Mouse (Mus musculus) kidney, adult 9 months (tissue): ENCODE measurements around the gene Oat.

ENCODE experiments used
- DNase-seq: peaks from one replicate; pipeline ENCODE4 v3.0.0; 2022

Oat gene

DNA sequence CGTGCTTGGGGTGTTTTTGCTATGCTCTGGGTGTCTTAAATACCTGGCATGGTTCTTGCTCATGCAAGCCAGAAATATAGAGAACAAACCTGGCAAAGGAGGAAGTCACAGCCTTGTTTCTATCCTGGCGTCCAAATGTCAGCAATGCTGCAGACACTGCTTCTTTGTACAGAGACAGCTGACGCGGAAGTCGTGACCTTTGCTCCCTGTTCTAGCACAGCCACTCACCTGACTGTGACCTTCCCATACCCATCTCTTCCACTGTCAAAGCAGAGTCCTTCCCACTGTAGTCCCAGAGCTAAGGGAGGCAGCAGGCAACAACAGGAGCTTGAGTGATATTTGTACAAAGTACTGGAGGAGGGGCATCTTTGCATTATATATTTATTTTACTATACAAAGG lies 13.4 kb upstream of the Oat start:
- peak; percentile 32 for DNase-seq

DNA sequence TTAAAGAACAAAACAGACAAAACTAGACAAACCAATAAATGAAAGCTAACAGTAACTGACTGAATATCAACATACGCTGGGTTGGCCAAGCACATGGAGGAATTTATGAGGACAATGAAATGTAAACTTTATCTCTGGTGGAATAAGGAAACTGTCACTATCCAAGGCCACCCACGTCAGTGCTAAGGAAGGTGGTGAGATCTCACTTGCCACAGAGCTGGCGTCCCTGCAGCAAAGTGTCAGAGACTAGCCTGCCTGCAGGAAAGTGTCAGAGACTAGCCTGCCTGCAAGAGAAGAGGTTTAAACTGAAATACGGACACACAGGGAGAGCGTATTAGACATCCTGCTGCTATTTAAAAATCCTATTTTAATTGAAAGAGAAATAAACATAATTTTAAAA lies 11.0 kb upstream of the Oat start:
- no peak for DNase-seq

DNA sequence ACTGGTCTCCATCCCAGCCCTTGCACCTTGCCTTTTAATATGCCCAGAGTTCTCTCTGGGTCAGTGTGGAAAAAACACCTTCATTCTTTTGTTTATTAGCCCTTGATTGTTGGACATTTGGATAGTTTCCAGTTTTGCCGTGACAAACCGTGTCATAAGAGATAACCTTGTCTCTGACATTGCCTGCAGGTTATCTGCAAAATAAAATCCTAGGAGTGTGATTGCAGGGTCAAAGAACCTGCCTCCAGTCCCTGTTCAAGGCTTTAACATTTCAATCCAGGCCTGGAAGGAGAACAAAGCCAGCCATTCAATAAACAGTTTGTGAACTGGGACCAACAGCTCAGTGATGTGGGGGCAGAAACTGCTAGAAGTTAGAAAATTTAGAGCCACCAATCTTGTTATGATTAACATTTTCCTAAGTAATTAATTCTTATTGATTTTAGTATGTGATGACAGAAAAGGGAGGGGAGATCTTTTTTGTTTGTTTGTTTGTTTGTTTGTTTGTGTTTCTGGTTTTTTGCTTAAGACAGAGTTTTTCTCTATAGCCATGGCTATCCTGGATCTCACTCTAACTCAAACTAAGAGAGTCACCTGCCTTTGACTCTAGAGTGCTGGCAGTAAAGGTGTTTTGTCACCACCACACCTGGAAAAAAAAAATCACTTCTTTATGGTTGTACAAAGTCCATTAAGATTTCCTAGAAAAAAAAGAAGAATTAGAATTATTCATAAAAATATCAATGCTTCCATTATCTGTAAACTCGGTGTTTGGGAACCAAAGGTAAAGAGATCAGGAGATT lies 9.7 kb upstream of the Oat start:
- no peak for DNase-seq

DNA sequence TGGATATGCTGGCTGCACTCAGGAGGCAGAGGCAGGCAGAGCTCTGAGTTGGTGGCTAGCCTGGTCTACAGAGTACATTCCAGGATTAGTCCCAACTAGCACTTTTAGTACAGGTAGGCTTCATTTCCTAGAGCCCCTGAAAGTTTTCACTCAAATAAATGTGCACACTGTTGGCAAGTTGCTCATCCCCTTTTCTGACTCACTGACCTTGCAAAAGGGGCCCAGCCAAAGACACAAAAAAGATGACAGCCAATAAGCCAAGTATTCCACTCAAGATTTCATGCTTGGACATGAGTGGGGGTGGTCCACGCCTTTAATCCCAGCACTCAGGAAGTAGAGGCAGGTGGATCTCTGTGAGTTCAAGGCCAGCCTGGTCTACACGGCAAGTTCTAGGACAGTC lies 5.2 kb upstream of the Oat start:
- no peak for DNase-seq

DNA sequence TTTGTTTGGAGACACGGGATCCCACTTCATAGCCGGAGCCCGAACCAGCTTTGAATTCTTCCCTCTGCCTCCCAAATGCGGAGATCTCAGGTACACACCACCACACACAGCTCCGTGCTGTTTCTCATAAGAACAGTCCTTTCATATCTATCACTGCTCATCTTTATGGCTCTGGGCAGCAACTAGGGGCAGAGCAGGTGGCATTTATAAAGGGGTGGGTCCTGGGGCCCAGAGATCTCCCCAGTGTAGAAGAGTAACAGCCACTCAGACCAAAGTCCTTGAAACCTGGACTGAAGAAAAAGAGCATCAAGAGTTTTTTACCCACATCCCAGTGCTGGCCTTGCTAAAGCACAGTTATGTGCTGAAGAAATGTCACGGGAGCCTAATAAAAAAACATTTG lies 4.3 kb upstream of the Oat start:
- DNase-seq, result no peak

DNA sequence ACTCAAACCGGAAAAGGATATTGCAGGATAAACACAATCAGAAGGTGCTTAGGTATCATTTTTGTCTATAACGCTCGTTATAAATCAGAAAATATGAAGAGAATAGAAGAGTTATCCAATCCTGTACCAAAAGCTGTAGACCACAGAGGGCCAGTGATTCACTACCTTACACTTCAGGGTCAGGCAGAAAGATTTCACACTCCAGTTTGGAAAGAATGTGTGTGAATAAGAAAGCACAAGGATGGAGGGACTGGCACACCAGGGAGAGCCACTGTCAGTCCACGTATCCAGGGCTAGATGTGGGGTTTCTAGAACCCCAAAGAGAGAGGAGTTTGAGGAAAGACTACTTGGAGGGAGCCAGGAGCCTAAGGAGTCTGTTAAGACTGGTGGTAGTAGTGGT lies 693 bp upstream of the Oat start:
- DNase-seq, result no peak

DNA sequence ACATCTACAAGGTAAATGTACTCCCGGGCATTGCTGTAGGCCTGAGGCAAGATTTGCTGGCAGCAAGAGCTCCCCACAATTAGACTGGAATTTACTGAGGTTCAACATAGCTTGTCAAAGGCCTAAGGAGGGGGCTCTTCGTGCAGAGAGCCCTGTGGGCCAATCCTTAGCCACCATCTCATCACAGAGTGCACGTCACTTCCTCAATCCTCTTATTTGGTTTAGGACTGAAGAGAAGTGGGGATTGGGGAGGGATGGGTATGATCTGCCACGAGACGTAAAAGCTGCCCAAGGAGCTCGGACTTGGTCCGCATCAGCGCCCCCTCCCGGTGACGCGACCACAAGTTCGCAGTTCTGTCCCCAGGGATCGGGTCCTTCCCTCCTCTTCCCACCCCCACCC lies 575 bp downstream of the Oat start:
- DNase-seq, result peak; percentile 78

DNA sequence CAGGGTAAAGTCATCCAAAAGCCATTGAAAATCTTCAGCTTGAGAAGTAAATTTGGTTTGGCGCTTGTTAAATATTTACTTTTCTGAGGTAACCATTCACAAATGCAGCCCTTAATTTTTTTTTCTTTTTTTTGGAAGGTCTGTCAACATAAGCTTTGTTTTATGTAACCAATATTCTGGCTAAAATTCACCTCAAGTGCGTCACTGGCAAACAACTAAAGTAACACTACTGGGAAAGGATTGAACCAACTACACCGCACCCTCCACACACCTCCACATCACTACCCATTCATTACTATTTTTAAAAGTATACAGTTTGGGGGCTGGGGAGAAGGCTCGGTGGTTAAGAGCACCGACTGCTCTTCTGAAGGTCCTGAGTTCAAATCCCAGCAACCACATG lies 1.6 kb downstream of the Oat start:
- peak; percentile 74 for DNase-seq

DNA sequence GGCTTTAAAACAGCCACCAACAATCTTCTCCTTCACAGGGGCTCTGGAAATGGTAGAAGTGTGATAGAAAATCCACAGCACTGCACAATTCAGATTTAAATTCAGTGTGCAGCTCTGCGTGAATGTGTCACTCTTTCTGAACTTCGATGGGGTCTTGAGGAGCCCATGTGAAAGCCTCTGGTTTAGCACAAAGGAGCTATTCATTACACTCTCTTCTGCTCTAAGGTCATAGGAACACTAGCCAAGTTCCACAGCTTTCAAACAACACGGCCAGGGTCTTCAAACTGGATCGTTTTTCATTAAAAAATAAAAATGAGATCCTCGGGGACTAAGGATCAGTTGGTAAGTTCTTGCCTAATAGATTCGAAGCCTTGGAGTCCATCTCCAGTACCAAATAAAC lies 3.0 kb downstream of the Oat start:
- DNase-seq, result no peak

DNA sequence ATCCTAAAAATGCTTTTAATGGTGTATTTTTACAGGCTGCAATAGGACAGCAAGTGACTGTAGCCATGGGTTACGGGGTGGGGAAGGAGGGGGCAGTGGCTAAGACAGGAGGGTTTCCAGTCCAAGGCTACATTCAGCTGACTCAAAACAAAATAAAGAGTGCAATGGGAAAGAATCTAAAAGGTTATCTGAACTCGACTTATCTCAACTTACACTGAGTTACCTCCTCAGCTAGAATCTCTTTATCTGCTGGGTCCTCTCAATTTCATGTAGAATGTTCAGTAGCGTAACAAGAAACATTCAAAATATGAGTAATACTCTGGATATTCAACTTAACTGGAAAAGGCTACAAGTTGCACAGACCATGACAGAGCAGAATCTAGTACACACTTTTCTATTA lies 3.5 kb downstream of the Oat start:
- no peak for DNase-seq

DNA sequence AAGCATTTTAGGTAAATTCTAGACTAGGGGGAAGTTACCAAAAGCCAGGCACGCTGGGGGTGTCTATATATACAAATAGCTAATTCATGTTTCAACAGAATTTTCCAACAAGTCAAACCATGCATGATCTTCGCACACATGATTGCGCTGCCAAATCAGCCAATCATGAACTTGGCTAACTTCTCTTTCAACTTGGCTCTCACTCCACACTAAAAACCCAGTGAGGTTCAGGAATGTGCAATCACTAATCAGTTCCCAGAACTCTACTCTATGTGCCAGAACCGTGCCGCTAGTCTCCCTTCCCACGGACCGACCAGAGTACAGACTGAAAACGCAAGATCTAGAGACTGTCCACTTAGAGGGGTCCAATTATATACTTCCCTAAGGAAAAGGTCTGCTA lies 4.7 kb downstream of the Oat start:
- peak; percentile 89 for DNase-seq

DNA sequence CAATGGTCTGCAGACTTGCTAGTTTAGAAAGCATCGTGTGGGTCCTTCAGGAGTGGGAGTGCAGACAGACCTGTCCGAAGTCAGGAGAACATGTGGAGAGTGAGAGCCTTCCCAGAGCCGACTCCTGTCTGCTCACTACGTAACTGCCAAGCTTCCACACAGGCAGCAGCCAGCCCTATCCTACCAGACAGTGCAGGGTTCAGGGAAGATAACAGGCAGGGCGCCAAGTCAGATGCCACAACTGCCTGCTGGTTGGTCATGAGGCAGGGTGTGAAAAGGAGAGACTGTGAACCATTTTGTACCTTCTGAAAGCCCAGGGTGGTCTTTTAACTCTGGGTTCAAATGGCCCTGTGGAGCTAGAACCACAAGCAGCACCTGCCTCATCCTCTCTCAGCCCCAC lies 6.1 kb downstream of the Oat start:
- peak; percentile 86 for DNase-seq

DNA sequence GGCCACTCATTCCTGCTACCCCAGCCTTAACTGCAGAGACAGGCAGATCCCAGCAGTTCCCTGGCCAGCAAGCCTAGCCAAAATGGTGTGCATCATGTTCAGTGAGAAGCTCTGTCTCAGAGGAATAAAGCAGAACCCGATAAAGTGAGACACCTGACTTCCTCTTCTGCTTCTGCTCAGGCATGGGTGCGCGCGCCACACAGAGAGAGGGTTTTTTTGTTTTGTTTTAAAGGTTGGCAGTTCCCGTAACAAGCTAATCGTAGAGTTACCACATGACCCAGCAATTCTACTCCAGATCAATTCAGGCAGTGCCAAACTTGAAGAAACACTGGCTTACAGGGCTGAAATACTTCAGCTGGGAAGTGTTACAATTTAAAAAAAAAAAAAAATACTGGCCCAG lies 7.4 kb downstream of the Oat start:
- no peak for DNase-seq

DNA sequence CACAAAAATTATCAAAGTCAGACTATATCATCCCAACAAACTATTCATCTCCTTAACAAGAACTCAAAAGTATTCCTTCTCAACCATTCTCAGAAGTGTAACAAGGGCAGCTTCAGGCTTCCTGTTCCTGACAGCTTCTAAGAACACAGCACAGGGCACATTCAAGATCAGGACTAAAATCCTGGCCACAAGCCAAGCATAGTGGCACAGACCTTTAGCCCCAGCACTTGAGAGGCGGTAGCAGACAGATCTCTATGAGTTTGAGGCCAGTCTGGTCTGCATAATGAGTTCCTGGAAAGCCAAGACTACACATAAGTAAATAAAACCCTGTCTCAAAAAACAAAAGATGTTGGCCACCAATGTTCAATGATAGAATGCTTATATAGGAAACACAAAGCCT lies 10.4 kb downstream of the Oat start:
- DNase-seq, result peak; percentile 65

DNA sequence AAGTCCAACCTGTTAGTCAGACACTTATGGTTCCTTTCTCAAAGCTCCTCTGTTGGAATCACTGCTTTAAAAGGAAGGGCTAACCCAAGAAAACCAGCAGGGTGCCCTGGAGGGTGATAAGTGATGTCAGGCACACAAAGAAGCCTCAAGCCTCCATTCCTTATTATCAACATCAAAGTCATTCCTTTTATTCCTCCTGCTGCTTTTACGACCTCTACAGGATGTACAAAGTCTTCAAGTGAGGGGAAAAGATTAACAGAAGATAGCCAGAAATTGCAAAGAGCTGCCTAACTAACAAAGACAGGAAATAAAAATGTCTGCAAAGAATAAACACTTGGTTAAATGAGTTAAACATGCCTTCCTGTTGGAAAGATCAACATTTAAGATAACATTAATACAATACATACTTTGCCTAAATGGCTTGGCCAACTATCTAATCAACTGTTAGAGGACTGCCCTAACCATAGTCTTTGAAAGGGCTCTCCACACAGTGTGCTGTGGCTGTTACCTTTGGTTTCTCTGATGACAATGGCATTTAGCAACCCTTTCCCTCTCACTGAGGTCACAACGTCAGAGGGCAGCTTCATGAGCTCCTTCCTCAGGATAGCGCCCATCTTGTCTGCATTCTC lies 16.9 kb downstream of the Oat start:
- no peak for DNase-seq

DNA sequence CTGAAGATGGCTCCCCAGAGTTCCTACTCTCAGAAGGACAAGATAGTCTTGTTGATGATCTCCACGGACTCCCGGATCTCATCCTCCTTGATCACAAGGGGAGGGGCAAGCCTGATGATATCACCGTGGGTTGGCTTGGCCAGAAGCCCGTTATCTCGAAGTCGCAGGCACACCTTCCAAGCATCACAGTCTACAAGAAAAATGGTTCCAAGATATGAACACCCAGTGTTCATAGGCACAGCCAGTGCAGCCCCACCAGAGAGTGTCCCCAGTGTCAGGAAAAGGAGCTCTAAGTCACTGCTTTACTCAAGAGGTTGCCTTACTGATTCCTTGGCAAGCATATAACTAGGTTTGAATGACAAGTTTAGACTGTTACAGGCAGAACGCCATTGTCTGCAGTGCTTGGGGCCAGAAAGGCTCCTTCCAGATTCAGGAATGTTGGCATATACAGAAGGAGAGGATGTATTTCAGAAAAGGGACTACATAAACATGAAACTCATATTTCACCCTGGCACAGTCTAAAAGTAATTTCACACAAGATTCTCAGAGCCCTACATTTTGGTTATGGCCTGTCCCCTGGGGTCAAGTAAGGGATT lies 18.0 kb downstream of the Oat start:
- DNase-seq, result no peak

DNA sequence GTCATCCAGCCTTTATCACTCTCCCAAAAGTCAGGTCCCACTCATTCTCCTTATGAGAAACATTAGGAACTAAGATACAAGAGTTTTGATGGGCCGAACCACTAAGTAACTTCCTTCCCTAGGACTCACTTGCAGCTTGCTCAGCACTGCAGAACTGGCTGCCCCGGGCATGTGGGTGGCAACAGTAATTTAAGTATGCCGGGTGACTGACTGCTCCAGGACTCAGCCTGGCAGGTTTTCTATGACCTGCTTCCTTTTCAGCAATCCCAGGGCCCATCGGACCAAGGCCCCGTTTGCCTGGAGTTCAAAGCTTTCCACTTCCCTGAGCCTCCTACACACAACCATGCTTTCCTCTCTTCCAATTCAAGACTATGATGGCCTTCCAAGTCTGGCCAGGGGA lies 19.6 kb downstream of the Oat start:
- DNase-seq, result no peak

DNA sequence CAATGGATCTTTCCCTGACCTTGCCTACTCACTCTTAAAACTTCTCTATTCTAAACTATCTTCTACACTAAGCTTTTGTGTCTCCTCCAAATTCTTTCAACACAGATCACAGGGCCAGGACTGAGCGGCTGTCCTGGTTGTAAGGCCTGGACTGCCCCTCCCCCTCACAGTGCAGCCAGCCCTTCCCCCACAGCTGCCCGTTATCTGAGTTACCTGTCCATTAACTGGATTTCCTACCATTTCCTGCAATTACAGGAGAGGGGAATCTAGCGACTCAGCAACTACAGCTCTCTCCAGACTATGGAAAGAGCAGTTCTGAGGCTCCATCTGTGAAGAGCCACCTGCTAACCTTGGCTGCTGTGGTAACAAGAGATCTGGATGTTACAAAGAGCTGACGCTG lies 20.3 kb downstream of the Oat start:
- DNase-seq, result no peak

DNA sequence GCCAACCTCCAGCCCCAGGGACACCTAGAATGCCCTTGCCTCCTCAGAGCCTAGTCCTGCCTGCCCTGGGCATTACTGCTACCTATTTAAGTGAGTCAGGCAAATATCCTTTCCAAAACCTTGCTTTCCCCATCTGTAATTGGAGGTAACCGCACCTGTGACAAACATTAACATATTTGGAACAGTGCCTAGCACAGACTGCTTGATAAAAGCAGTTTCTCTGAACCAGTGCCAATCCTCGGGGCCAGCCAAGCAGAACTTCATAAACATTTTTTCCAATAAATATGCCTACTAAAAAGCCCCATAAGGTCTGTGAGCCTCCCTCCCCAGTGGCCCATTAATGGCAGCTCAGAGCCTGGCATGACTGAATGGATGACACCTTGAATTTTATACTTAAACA lies 22.1 kb downstream of the Oat start:
- peak; percentile 67 for DNase-seq

DNA sequence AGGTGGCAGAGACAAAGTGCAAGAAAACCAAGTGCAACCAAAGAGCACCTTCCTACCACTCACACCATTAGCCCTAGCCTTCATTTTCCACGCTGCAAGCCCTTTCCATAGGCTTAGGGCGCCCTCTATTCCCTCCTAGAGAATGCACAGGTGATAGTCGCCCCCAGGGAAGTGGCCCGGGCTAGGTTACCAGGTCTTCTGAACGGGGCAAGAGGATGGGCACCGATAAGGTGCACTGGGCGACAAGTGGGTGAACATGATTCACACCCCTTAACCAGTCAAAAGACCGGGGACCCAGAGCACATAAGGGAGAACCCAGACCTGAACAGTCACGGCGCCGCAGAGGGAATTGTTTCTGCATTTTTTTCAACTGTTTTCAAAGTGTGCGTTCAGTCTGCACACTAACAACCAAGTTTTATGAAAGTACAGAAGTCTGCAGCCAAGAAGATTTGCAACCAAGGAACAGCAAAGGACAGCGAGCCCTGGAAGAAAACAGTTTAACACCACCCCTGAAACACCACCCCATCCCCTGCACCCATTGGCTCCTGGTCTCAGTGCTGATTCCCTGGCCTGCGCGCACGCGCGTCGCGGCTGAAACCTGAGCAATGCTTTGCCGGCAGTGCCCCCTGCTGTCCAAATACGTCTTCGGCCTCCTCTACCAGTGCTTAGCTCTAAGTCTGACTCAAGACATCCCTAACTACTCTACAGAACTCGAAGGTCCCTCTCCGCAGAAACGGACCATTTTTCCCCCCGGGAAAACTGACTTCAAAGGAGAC lies 24.7 kb downstream of the Oat start:
- DNase-seq, result peak; percentile 97

DNA sequence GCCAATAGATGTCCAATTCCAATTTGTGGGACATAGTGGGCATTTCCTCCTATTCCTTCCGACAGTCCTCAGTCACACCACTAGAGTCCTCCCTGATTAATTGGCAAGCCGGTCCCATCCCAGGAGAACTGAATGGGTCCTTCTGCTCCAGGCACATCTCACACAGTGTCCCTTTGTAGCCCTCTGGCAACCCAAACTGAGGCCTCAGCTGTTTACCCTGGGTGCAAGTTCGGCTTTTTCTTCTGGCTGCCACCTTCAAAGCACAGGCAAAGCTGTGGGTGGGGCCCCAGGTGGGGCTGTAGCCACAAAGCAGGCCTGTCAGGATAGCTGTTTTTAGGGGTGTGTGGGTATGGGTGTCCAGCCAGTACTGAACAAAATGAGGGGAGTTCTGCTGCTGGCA lies 29.1 kb downstream of the Oat start:
- DNase-seq, result no peak

DNA sequence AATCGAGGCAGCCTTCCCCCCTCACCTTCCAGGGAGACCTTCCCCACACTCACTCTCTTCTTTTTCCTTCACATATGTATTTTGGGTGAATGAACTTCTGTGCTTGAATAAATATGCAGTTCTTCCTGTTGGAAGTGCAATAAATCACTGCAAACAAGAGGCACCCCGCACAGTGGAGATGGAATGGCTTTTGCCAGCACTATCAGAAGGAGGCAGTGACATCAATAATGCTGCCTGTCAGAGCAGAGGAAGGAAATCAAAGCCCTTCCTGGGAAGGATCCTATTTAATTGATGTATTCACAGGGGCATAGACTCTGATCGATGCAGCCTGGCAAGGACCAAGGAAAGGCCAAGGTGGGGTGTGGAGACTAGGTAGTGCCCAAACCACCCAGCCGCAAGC lies 33.8 kb downstream of the Oat start:
- DNase-seq, result no peak

DNA sequence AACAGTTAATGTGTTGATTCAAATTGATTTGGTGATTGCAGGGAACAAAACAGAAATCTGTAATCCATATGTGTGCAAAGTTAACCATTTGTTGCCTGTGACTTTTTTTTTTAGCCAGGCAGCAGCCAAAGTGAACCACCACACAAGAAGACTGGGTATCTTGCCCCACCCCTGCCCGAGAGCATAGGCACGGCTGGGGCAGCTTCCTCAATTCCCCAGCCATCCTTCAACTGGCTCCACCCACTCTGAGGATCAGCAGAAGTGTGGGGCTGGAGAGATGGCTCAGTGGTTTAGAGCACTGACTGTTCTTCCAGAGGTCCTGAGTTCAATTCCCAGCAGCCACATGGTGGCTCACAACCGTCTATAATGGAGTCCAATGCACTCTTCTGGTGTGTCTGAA lies 34.6 kb downstream of the Oat start:
- DNase-seq, result no peak

DNA sequence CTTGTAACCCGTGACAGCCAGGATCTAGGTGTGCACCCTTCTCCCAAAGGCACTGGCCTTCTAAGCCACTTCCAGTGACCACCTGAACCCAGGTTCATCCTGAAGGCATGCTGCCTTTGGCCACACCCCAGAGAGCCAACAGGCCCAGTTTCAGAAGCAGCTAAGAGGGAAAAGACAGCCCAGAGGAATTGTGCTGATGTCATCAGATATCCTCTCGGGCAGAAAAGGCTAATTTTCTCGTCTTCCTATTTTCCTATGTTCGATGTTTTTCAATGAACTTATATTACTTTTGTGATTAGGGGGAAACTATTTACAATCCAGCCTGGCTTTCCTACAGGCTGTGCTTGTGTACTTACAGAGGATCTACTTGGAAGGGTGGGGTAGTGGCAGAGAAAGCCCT lies 35.6 kb downstream of the Oat start:
- no peak for DNase-seq
